Mouse (Mus musculus) NIH3T3 (cell line): Measurements from ENCODE around the gene Gzf1.

Source experiments
- DNase-seq: peaks from one replicate; pipeline ENCODE4 v3.0.0-alpha.2; 2012; ENCODE audit warnings: low read depth

Gzf1 gene

DNA sequence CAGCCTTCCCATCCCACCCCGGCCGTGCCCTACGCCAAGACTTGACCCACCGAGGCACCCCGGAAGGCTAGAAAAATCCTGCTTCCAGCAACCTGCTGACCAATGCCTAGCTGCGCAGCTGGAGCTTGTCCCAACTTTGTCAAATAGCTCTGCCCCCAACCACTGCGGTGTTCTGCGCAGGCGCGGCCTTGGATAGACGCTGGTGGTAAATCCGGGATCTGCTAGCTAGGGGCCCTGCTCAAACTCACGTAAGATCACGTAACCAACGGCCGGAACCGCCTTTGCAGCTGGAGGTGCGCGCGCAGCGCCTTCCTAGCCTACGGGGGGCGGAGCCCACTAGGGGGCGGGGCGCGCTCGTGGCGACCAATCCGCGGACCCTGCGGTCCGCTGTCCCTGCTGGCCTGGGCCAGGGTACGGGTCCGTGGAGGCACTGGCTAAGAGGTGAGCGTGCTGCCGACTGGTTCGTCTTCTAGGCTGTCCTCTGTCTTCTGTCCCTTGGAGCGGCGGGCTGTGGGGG, at the start of gene Gzf1:
Gzf1 (plus strand) TSS at position 249 of the 517 bp plus-strand sequence.
- DNase-seq = peak; percentile 100

DNA sequence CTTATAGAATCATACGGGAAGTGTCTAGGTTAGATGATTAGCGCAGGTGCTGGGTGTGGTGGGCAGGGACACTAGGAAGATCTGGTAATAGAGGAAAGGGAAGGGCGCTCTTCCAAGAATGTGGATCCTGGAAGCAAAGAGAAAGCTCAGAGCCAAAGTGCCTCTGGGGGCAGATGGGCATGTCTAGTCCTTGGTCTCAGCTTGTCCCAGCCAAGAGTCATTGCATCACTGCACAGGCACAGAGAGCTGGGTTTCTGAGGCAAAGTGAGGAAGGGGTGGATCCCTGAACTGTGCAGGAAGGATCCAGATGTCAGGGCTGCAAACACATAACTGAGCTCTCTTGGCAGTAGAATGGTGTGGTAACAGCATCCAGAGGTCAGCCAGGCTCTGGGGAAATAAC, 49.2 kb upstream of the Gzf1 start:
- DNase-seq = peak; percentile 21

DNA sequence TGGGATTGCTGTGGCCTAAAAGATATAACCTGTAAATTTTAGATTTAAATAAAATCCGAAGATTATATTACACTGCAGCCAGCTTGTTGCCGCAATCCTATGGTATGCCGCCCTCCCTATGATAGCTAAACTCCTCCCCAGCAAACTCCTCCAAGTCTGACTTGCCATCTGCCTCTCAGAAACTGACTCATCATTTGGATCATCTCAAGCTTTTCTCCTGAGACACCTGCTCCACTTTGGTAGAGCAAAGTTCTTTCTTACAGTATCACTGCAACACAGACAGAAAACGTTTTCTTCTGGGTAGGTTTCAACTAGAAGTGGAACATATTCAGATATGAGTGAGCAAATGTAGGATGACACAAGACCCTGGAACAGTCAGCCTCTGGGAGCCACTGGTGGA, 46.4 kb upstream of the Gzf1 start:
- no peak for DNase-seq

DNA sequence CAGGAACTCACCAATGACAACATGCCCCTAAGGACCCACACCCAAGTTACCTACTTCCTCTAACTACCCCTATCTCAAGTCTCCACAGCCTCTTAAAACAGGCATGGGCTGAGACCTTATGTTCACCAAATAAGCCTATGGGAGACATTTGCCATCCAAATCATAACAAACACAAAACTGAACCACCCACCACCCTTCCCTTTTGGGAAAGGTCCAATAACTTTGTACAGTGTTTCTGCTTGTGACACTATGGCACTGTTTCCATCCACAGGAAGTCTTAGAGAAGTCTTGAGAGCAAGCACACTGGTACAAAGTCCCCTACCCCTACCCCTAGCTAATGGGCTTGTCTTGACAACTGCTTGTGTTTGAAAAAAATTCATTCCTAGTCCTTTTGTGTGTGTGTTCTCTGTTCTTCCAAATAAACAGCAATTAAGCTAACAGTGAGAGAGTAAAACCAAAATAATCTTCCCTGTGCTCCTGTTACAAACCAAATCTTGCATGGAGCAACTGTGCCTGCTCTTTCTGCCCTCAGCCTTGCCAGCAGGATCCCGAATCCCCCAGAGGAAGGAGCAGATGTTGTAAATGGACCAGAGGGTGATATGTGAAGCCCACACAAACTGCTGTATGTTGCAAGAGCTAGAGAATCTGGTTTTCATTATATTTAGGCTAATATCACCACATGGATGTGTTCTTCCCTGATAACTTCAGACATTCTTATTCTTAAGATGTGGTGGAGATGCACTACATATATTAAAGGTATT, 38.0 kb upstream of the Gzf1 start:
- peak; percentile 74 for DNase-seq

DNA sequence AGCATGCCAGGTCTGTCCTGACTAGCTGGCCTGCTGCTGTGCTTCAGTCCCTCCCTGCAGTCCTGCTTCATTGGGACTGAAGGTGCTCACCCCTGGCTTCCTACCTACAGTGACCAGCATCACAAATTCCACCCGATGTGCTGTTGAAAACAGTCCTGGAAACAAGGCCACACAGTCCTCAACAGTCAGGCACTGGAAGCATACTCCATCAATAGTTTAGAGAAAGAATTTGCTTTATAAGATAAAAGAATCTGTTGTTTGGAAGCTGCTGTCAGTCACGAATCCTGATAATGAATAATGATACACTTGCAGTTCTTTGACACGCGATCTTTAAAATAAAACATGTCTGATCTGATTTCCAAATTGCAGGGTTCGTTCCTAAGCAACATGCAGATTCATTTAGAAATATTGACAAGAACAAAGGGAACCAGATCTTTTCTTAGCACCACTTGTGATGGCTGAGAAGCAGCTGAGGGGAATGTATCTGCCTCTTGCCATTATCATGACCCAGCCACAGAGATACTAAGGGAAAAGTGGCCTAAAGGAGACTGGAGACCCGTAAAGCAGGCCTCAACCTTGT, 36.3 kb upstream of the Gzf1 start:
- DNase-seq = no peak

DNA sequence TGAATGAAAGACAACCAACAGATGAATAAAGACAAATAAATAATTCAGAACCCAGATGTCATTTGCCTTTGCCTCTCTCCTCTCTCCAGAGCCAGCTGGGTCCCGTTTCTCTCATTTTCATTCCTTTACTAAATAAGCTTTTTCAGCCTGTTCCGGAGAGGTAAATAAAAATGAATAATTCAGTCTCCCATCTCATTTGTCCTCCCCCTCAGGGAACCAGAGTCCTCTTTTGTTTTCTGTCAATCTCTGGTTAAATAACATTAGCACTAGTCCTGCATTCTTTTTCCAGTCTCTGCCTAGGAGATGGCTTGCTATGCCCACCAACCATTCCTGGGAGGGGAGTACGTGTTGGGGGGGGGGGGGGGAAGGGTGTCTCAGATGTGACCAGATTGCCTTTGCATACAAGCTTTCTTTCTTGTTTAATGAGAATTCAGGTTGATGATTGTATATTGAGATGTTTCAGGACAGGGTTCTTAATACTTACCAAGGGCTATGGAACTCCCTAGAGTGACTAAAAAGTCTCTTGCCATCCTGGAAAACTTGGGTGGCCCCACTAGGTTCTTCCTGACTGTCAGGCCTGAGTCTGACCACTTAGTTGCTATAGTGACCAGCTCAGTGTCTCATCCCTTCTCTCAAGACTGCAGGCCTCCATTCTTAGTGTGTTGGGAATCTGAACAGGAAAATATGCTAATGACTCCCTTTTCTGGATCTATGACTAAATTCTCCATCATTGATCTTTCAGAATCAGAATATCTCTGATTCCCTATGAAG, 30.1 kb upstream of the Gzf1 start:
- no peak for DNase-seq

DNA sequence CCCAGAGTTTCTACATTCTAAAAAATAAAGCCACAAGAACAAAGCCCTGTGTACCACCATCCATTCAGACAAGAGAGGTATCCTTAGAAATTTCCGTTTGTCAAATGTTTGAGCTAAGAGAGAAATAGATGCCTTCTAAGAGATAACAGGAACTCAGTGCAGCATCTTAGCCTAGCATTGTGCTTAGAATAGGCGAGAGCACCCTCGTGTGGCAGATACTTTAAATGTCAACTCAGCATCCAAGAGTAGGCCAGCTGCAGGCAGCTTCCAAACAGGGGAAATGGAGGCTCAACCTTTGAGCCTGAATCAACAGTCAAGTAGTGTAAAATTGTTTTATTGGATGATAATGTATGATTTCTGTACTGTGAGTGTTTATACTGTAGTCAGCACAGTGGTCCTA, 25.9 kb upstream of the Gzf1 start:
- peak; percentile 87 for DNase-seq

DNA sequence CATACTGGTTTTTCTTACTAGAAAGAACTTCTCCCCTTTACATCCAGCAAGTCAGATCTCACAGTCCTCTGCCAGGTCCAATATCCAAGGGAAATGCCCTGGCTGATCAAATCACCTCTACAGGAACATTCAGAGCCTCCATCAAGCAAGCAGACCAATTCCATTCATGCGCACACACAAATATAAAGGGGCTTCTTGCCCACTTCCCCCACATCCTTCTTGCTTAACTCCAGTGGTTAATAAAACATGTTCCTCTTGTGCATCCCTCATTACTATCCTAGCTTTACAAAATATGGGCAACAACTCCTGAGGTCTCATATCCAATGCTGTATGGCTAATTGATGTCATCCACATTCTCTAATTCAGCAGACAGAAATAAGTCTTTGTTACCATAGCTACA, 17.4 kb upstream of the Gzf1 start:
- DNase-seq = no peak

DNA sequence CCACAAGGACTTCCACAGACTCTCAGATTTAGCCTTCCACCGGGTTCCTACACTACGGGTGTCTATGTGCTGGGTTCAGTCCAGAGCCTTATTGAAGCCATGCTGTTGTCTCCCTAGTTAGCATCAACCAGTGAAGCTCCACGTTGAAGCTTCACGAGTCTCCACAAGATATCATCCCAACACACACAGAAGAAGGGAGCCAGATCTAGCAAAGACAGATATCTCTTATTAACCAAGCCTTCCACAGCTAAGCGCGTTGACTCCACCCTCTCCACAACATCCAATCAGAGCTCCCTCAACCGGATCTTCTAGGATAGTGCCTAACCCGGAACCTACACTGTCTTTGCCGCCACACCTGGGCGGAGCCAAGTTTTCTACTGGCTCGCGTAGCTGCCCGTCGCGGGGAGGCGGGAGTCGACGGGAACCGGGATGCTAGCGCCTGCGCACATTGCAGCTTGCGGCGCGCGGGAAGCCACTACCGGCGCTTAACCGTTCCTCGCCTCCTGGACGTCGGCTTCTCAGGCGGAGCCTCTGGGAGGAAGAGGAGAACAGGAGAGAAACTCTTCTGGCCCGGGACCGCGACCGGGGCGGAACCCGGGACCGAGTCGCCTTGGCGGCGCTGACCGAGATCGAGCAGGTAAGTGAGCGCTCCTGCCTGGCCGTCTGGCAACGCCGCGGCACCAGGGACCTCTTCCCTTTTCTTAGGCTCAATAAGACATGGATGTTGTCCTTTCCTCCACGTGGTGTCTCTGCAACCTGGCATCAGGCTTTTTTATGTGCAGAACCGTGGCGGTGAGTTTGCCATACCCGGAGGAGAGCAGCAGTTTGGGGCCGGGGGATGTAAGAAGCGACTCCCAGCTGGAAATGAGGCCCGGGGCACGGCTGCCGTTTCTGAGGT, 8.4 kb upstream of the Gzf1 start, which contains the start of gene Nxt1:
Nxt1 (plus strand) TSS at position 403 of the 898 bp plus-strand sequence.
- peak; percentile 99 for DNase-seq

DNA sequence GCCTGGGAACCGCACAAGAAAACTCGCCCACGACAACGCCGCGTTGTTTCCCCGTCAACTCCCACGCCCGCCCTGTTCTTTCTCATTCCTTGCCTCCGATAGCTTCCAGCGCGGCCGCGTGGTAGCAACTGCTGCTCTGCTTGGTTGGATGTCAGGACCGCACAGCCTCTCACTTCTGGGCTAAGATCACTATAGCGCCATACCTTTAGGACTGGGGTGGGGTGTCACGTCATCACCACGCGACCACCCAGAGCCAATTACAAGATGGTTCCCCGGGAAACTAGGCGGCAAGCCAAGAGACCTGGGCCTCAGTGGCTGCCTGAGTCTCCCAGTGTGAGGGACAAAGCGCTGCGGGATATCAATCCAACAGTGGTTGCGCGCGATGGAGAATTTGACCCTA, 3.0 kb upstream of the Gzf1 start:
- no peak for DNase-seq

DNA sequence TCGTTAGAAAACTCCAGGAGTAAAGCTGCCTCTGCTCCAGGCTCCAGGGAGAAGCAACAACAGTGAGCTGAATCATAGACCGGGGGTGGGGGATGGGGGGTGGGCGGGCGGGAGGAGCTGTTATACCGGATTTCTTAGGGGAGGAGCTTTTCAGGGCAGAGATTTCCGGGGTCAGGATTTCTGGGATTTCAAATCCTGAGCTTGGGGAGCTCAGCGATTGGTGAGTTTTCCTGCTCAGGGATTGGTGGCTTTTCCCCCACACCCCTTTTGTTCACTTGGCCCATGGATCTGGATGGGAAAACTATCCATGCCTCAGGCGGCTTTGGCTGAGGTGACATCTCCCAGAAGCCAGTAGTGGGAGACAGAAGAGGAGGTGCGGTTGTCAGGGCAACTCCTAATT, 1.5 kb upstream of the Gzf1 start:
- DNase-seq = peak; percentile 89

DNA sequence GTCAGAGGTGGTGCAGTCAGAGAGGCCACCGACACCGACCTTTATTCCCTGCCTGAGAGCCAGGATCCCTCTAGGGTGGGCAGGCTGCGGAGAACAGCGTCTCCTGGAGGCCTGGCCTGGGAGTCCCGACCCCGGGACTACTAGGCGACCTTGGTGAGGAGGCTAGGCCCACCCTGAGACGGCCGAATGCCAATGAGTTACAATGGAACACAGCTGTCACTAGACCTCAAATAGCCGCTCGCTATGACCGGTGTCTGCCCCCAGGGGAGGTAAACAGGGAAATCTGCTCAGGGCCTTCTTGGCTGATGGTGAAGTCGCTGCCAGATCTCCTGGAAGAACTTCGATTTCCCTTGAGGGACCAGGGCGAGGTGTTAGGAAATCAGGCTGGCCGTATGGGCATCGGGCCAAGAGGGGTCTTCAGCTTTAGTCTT, 653 bp downstream of the Gzf1 start:
- DNase-seq = peak; percentile 72

DNA sequence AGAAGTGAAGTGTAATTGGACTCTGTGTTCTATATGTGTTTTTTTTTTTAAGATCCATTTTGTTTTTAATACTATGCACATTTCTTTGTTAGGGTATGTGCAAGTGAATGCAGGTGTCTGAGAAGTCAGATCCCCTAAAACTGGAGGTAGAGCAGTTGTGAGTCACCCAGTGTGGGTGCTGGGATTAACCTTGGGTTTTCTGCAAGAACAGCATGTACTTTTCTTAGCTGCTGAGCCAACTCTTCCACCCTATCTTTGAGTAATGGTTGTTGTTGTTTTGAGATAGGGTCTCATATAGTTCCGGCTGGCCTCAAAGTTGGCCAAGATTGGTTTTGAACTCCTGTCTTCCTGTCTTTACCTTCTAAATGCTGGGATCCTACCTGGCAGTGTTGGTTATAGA, 2.2 kb downstream of the Gzf1 start:
- no peak for DNase-seq

DNA sequence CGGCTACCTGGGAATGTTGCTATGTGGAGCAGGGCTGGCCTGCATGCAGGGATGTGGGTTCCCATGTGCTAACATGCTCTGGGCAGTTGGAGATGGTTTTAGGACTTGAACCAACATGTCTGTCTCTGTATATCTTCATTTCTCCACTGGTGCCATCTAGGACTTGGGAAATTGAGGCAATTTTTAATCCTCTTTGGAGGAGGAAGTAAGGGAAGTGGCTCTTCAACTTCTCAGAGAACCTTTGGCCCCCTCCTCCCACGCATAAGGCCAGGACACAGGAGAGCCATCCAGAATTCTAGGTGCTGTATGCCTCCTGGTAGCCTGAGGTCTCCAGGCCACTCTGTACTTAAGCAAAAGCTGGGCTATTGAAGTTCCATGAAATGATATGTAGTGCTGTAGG, 4.1 kb downstream of the Gzf1 start:
- DNase-seq = no peak

DNA sequence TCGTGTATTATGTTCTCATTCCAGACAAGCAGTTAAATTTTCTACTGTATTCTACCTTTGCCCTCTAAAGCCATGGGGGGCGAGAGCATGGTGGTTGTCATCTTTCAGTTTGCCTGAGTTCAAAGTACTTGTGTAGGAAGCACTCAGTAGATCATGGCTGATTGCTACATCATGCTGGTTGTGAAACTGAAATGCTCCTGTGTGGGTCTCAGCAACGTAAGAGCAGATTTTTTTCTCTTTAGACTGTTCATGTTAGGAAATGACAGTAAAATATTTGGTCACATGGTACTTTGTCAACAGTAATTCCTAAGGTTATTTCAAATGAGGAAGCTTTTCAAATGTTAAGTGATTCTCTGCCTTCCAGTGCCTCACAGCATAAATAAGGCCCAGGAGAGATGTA, 4.9 kb downstream of the Gzf1 start:
- peak; percentile 19 for DNase-seq

DNA sequence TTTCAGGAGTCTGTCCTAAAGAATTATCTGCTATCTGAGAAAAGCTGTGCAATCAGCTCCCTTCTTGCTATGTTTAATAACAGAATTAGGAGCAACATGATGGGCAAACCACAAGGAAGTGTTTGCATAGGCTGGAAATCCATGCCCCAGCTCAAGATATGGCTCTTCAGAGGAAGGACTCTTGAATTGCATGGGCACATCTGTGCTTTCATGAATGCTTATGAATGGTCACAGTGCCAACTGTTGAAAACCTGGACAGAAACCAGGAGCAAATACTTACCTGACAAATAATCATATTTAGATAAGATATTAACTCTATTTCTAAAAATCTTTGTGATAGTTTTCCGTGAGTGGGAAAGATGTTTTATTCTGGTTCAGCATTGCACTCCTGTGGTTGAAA, 6.0 kb downstream of the Gzf1 start:
- DNase-seq = no peak

DNA sequence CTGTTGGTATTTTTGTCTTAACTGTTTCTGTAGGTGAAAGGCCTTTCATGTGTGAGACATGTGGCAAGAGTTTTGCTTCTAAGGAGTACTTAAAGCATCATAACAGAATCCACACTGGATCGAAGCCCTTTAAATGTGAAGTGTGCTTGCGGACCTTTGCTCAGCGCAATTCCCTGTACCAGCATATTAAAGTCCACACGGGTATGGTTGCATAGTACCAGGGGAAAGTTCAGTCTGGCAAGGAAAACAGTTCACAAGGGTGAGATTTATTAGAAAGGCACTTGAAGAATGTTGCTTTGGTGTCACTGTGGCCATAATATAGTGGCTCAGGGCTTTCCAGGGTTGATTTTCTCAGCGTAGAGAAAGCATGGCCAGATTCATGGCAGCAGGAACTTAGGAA, 7.1 kb downstream of the Gzf1 start:
- DNase-seq = no peak

DNA sequence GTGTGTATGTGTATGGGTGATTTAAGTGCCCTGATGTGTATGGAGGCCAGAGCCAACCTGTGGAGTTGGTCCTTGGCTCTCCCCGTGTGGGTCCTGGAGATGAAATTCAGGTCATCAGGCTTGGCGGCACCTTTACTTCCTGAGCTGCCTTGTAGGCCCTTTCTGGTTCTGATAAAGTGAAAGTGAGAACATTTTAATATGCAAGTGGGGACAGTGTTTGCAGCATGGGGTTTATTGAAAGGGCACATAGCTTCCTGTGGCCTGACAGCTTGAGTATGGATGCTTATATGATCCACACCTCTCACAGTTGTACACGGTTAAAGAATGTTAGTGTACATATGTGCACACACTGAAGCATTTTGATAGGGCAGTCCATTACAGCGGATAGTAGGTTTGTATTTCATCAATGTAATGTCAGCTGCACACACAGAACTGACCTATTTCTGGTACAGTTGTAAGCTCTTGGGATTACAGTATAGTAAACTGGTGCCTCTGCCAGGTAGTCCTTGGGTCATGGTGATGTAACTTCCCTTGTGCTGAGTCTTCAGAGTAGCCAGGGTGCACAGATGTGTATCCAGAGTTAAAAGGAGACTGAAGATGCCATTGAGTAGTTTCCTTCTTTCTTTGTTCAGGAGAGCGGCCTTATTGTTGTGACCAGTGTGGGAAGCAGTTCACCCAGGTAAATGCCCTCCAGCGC, 8.8 kb downstream of the Gzf1 start:
- no peak for DNase-seq

DNA sequence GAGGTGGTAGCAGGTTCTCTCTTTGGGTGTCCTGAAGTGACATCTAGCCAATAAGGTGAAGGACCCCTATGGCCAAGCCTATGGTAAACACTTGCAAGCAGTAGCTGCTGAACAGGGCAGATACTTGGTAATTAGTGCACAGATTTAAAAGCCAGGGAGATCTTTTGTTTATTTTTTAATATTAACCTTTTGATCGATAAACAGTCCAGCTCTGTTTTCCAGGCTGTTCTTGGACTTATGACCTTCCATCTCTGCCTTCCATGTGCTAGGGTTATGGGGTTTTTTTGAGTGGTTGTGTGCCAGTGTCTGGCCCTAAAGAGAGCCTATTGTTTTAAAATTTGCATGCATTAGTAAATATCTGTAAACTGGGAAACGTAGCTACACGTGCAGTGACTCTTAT, 9.5 kb downstream of the Gzf1 start:
- no peak for DNase-seq

DNA sequence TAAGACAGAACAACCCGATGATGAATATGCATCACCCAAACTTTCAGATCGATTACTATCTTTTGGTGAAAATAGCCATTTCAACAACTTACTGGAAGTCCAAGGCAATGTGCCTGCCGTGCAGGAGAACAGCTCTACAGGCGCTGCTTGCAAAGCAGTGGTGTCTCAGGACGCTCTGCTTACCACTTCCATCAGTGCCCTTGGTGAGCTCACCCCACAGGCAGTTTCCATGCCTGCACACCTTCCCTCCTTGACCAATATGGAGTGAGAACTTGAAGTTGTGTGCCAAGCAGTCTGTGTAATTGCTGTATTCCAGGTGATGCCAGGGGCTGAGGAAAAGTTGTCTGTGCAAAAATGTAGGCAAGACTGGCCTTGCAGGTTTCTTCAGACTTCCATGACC, 10.0 kb downstream of the Gzf1 start:
- no peak for DNase-seq

DNA sequence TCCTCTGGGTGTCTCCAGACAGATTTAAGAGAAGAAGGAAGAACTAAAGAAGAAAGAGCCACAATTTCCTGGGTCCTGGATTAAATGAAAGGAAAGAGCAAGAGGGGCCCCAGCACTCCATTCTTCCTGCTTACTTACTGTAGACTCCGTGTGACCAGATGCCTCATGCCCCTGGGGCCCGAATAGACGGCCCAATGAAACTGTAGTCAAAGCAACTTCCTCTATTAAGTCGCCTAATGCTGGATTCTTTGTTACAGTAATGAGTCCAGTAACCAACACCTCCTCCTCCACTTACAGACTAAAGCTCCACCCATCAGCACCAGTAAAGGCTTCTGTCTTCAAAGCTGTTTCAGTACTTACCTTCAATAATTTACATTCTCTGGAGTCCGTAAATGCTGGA, 17.7 kb downstream of the Gzf1 start:
- DNase-seq = no peak
